Mouse (Mus musculus) forebrain, postnatal 0 days (tissue): ENCODE results near the gene Kcnc3. TPM values are rescaled to one million over a fixed set of nuclear protein-coding genes. Genes with fewer than 3 reads are reported as not detected.
A peak's percentile ranks its signal among the peaks of the same experiment; 100 is the strongest.

Experiments
- ATAC-seq: fragments of 200-750 bp; cut with Nextera tagmentation; 2 replicates; pipeline ENCODE4 v1.8.0; 2017; ENCODE audit warnings: mild to moderate bottlenecking, moderate library complexity
- DNase-seq: peaks from one replicate; pipeline ENCODE4 v3.0.0-alpha.2; 2015
- H3K27ac ChIP-seq: fragments of 300-500 bp; sonication (generic); 2 replicates; pipeline ENCODE4 v1.5.1; 2014; ENCODE audit warnings: low read depth, mild to moderate bottlenecking, antibody characterized with exemption, low read length, moderate library complexity, mixed read lengths
- H3K27me3 ChIP-seq: fragments of 300-500 bp; sonication (generic); 2 replicates; pipeline ENCODE4 v1.6.1; 2014; ENCODE audit warnings: mild to moderate bottlenecking, low read length, mixed read lengths; ENCODE audit not compliant: insufficient read depth
- H3K36me3 ChIP-seq: fragments of 300-500 bp; sonication (generic); 2 replicates; pipeline ENCODE4 v1.6.1; 2014; ENCODE audit warnings: mild to moderate bottlenecking, moderate library complexity; ENCODE audit not compliant: insufficient read depth
- H3K4me1 ChIP-seq: fragments of 300-500 bp; sonication (generic); 2 replicates; pipeline ENCODE4 v1.6.1; 2014; ENCODE audit warnings: antibody characterized with exemption; ENCODE audit not compliant: insufficient read depth
- H3K4me2 ChIP-seq: fragments of 300-500 bp; sonication (generic); 2 replicates; pipeline ENCODE4 v1.6.1; 2014; ENCODE audit warnings: low read depth, mild to moderate bottlenecking, moderate library complexity
- H3K4me3 ChIP-seq: fragments of 300-500 bp; sonication (generic); 2 replicates; pipeline ENCODE4 v1.5.1; 2014; ENCODE audit warnings: low read depth, low read length, mixed read lengths
- H3K9ac ChIP-seq: fragments of 300-500 bp; sonication (generic); 2 replicates; pipeline ENCODE4 v1.6.1; 2014; ENCODE audit warnings: mild to moderate bottlenecking
- H3K9me3 ChIP-seq: fragments of 300-500 bp; sonication (generic); 2 replicates; pipeline ENCODE4 v1.6.1; 2016; ENCODE audit warnings: low read length
- CTCF ChIP-seq: sonication (generic); IDR thresholded peaks from 2 replicates; pipeline ENCODE4 v1.5.1; 2016; ENCODE audit warnings: antibody characterized with exemption, control low read depth, low read depth
- WGBS: fragments of 180-500 bp; shearing (Covaris S2); extraction: QIAGEN DNeasy Blood & Tissue Kit; methylation state at CpG from one replicate; pipeline ENCODE4 v1.1.7; 2014; 5-methylcytosine and 5-hydroxymethylcytosine counted together
- polyA plus RNA-seq: library from polyadenylated mRNA; unstranded; fragments of >200 nt; fragmentation: Nextera tagmentation; extraction: Ambion mirVana; gene quantifications from 2 replicates; pipeline ENCODE4 v1.2.1, GENCODE M21; 2015
- total RNA-seq: library from RNA; depleted of rRNA; stranded (reverse); fragments of >200 nt; gene quantifications from 2 replicates; pipeline ENCODE4 v1.2.3, GENCODE M21; 2014; rRNA removed

Kcnc3 gene
- 6.0 and 8.6 TPM in 2 replicates for total RNA-seq
- polyA plus RNA-seq: 4.2 and 5.2 TPM in 2 replicates

DNA sequence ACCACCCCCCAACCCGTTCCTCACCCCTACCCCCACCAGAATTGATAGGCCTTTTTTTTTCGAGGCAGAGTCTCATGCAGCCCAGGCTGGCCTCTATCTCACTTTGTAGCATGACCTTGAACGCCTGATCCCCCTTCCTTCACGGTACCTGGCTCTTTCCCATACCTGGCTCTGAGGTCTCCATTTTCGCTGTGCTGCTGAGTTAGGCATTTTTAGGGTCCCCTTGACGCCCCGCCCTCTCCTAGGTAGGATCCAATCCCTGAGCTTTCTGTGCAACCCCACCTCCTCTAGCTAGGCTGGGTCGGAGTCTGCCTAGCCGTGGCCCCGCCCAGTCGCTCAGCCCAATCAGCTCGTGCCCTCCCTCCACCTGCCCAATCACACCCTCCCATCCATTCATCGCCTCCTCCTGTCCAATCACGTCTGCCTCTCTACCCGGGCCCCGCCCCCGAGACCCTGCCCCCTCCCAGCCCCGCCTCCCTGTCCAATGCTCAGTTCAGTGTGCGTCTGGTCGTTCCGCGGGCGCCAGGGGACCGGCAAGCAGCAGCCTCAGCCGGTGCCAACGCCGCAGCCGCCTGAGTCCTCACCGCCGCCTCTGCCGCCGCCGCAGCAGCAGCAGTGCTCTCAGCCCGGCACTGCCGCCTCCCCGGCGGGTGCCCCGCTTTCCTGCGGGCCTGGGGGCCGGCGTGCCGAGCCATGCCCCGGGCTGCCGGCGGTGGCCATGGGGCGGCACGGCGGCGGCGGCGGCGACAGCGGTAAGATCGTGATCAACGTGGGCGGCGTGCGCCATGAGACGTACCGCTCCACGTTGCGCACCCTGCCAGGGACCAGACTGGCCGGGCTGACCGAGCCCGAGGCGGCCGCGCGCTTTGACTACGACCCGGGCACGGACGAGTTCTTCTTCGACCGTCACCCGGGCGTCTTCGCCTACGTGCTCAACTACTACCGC is at the start of gene Kcnc3:
Gene Kcnc3 (plus strand): TSS at position 263 of the 946 bp plus-strand sequence.
- peak within 1 kb of the TSS; percentile 53 for H3K9ac ChIP-seq
- H3K36me3 ChIP-seq: 0 out of 2 replicates have a peak, but pooled peaks cover 3% of the 10 kb centered on the region
- no peaks in the 10 kb centered on the region for H3K9me3 ChIP-seq
- peak within 1 kb of the TSS; percentile 97 for H3K4me2 ChIP-seq
- H3K27ac ChIP-seq: peak within 1 kb of the TSS; percentile 73
- no peak for TF ChIP-seq CTCF
- H3K27me3 ChIP-seq: peaks cover 17% of the 10 kb centered on the region
- peak; percentile 93 for ATAC-seq
- H3K4me1 ChIP-seq: peaks cover 37% of the 10 kb centered on the region; the same call in 1 of the 2 replicates
- under 1% methylated on average over 74 of the region's 80 CpGs for WGBS
- DNase-seq: peak; percentile 96
- peak within 1 kb of the TSS; percentile 47 for H3K4me3 ChIP-seq

- Histone ChIP-seq H3K9me3 (no peaks in the 10 kb centered on the region), H3K4me1 (no peaks in the 10 kb centered on the region), H3K9ac (no peak overlapping the region), H3K27ac (no peak overlapping the region), H3K36me3 (peaks cover 21% of the 10 kb centered on the region), H3K4me2 (no peak overlapping the region), H3K4me3 (no peak overlapping the region), H3K27me3 (no peaks in the 10 kb centered on the region)
- ATAC-seq (no peak), DNase-seq (no peak)
- no peak for TF ChIP-seq CTCF
- WGBS: 95% methylated on average over 11 of the region's 11 CpGs
Measured at GRCm38 (mm10) chr7:44542555-44542954, 47.9 kb upstream of the Kcnc3 start.

GRCm38 (mm10) chr7:44543071-44543470 is 47.4 kb upstream of the Kcnc3 start:
- no peak for ATAC-seq
- no peaks in the 10 kb centered on the region for H3K9me3 ChIP-seq
- WGBS: 84% methylated on average over 12 of the region's 12 CpGs

DNA sequence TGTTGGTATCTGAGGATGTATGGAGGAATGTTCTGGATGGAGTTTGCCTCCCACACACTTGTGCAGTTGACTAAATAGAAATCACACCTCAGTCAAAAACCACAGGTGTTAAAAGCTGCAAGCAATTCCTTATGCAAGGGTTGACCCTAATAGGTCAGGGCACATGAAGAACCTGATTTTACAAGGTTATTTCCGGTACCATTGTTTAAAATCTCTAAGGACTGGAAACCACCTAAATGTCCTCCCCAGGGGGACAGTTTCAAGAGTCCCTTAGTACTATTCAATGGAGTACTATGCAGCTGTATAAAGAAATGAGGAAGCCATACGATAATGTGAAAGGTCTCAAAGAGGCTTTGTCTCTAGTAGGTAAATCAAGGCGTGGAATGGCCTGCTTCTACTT is 44.2 kb upstream of the Kcnc3 start:
- no peaks in the 10 kb centered on the region for H3K9me3 ChIP-seq
- H3K9ac ChIP-seq: no peak overlapping the region
- H3K27me3 ChIP-seq: no peaks in the 10 kb centered on the region
- no peak for TF ChIP-seq CTCF
- peaks cover 26% of the 10 kb centered on the region for H3K36me3 ChIP-seq
- ATAC-seq (no peak), DNase-seq (no peak)
- 99% methylated on average over 3 of the region's 3 CpGs for WGBS
- no peak overlapping the region for H3K27ac ChIP-seq
- peaks cover 8% of the 10 kb centered on the region; the same call in 1 of the 2 replicates for H3K4me1 ChIP-seq
- H3K4me2 ChIP-seq: no peak overlapping the region
- H3K4me3 ChIP-seq: no peak overlapping the region

More at GRCm38 (mm10) chr7:44543071-44543470, 47.4 kb upstream of the Kcnc3 start:
- no peak for DNase-seq
- Histone ChIP-seq H3K27me3 (no peaks in the 10 kb centered on the region), H3K4me2 (no peak overlapping the region), H3K36me3 (peaks cover 21% of the 10 kb centered on the region), H3K4me1 (peaks cover 5% of the 10 kb centered on the region; the same call in 1 of the 2 replicates), H3K9ac (no peak overlapping the region), H3K27ac (no peak overlapping the region), H3K4me3 (no peak overlapping the region)
- TF ChIP-seq CTCF: no peak

DNA sequence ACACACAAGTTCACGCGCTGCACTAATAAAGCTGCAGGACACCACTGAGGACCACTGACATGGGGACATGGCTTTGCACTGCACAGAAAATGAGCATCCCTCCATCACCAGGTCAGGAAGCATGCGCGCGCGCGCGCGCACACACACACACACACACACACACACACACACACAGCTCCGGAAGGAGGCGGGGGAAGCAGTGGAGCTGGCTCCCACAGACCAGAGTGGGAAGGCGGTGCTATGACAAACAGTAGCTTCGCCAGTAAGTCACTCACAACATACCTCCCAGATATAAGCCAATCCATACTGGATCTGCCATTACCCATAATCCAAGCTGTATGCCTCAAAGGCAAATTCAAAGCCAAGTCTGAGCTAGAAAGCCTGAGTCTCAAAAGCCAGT is 43.4 kb upstream of the Kcnc3 start:
- no peak for DNase-seq
- Histone ChIP-seq H3K27me3 (no peaks in the 10 kb centered on the region), H3K9ac (0 out of 2 replicates have a peak overlapping the region, but pooled peaks have one; percentile 18), H3K4me1 (peaks cover 8% of the 10 kb centered on the region; the same call in 1 of the 2 replicates), H3K4me3 (no peak overlapping the region), H3K9me3 (no peaks in the 10 kb centered on the region), H3K27ac (no peak overlapping the region), H3K4me2 (no peak overlapping the region), H3K36me3 (peaks cover 31% of the 10 kb centered on the region)
- TF ChIP-seq CTCF: no peak
- WGBS: 97% methylated on average over 13 of the region's 13 CpGs
- no peak for ATAC-seq

- ATAC-seq (no peak), DNase-seq (no peak)
- no peak for TF ChIP-seq CTCF
- Histone ChIP-seq H3K9ac (peak overlapping the region; percentile 18; the same call in 1 of the 2 replicates), H3K4me1 (peaks cover 8% of the 10 kb centered on the region; the same call in 1 of the 2 replicates), H3K36me3 (peaks cover 26% of the 10 kb centered on the region), H3K27ac (no peak overlapping the region), H3K9me3 (no peaks in the 10 kb centered on the region), H3K4me2 (peak overlapping the region; percentile 98), H3K4me3 (peak overlapping the region; percentile 55), H3K27me3 (no peaks in the 10 kb centered on the region)
- 28% methylated on average over 5 of the region's 5 CpGs for WGBS
Measured at GRCm38 (mm10) chr7:44547725-44548124, 42.7 kb upstream of the Kcnc3 start.
